Mouse (Mus musculus) CH12F3 (cell line): ENCODE data around the gene Olfr730.

Experiments used
- in situ Hi-C: fragments of 300-500 bp; cut with MboI; formaldehyde crosslinking; loops from 2 replicates; pipeline ENCODE4 v1.14.3; 2020; ENCODE audit warnings: low sequenced_read_pairs

The Olfr730 gene

GRCm38 (mm10) chr14:50188098-50188497, at the start of gene Olfr730:
Gene Olfr730, minus strand, starts transcription at chr14:50188198.
- in situ Hi-C loops = no loop called here

DNA sequence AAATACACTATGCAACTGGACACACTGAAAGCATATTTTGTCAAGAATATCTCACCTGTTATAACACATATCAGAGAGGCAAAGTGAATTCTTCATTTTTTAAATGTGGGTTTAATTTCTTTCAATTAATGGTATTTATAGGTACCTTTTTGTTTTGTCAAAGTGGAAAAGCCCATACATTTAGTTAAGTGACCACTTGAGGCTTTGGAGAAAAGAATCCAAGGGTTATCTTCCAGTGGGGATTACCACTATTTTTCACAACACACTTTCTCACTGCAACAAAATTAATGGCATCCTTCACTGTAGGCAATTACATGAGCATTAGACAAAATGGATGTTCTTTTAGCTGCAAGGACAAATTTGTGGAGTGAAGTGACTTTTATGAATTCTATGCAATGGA, 35.2 kb downstream of the Olfr730 start, which contains the start of gene Olfr729:
Gene Olfr729, minus strand, starts transcription at position 101 of the 400 bp plus-strand sequence.
- in situ Hi-C loops = no loop called here

DNA sequence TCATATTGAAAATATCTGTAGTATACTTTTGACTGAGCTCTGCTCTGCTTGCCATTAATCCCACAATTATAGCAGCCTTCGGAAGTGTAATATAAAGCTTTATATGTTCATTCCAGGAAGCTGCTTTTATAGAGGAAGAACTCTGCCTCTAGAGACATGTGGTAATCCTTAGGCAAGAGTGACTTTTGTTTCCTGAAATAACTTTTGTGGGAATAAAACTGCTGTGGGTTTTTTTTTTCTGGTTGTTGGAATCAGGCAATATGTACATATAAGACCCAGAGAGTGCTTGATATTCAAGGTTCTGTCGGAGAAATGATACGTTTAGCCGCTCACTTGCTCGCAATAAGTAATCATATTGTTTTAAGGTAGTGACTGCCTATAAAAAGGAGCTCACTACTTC, 45.4 kb downstream of the Olfr730 start, which contains the start of gene Olfr728:
Gene Olfr728, minus strand, starts transcription at position 101 of the 400 bp plus-strand sequence.
- in situ Hi-C loops = loop anchor here (25.0 kb wide), 1 partner anchor 95 kb away; the partner anchor contains the start of gene Olfr731
